Mouse (Mus musculus) CH12.LX (cell line): Measurements from ENCODE around the gene Hic2.

Experiments
- BHLHE40 ChIP-seq: IDR thresholded peaks from 2 replicates; pipeline ENCODE4 v1.6.1; 2011; ENCODE audit warnings: mild to moderate bottlenecking, low read depth, low read length, improper control_type of control experiment
- CTCF ChIP-seq, 2 experiments: IDR thresholded peaks in 1 of 2; conservative IDR thresholded peaks in 1 of 2; 2 replicates each; pipeline ENCODE4 v1.5.1; 2011 to 2012; ENCODE audit warnings: low read depth in 2 of 2, low read length in 2 of 2, improper control_type of control experiment in 1 of 2, inconsistent platforms in 1 of 2, mild to moderate bottlenecking in 1 of 2, moderate library complexity in 1 of 2
- E2F4 ChIP-seq: IDR thresholded peaks from 2 replicates; pipeline ENCODE4 v1.6.1; 2011; ENCODE audit warnings: low read depth, low read length, improper control_type of control experiment; ENCODE audit not compliant: insufficient replicate concordance
- HCFC1 ChIP-seq: IDR thresholded peaks from 2 replicates; pipeline ENCODE4 v1.6.1; 2012; ENCODE audit warnings: low read depth, mild to moderate bottlenecking, inconsistent platforms, low read length, improper control_type of control experiment
- JUND ChIP-seq: conservative IDR thresholded peaks from 2 replicates; pipeline ENCODE4 v1.6.1; 2011; ENCODE audit warnings: low read depth, low read length, improper control_type of control experiment
- KAT2A ChIP-seq: IDR thresholded peaks from 2 replicates; pipeline ENCODE4 v1.6.1; 2012; ENCODE audit warnings: low read length, improper control_type of control experiment, inconsistent platforms; ENCODE audit not compliant: insufficient replicate concordance
- MAFK ChIP-seq: IDR thresholded peaks from 2 replicates; pipeline ENCODE4 v1.6.1; 2011; ENCODE audit warnings: low read length, improper control_type of control experiment; ENCODE audit not compliant: insufficient replicate concordance
- MAX ChIP-seq: IDR thresholded peaks from 2 replicates; pipeline ENCODE4 v1.6.1; 2011; ENCODE audit warnings: low read length, improper control_type of control experiment
- MEF2A ChIP-seq: IDR thresholded peaks from 2 replicates; pipeline ENCODE4 v1.6.1; 2014; ENCODE audit warnings: low read depth, mild to moderate bottlenecking, inconsistent platforms, low read length, improper control_type of control experiment, borderline replicate concordance
- NELFE ChIP-seq: IDR thresholded peaks from 2 replicates; pipeline ENCODE4 v1.6.1; 2011; ENCODE audit warnings: low read depth, low read length, improper control_type of control experiment
- POLR2A ChIP-seq: IDR thresholded peaks from 2 replicates; pipeline ENCODE4 v1.6.1; 2011; ENCODE audit warnings: low read depth, mild to moderate bottlenecking, improper control_type of control experiment, low read length
- POLR2AphosphoS2 ChIP-seq: IDR thresholded peaks from 2 replicates; pipeline ENCODE4 v1.6.1; 2011; ENCODE audit warnings: low read depth, low read length, improper control_type of control experiment
- RAD21 ChIP-seq: IDR thresholded peaks from 2 replicates; pipeline ENCODE4 v1.6.1; 2011; ENCODE audit warnings: low read depth, mild to moderate bottlenecking, low read length, improper control_type of control experiment, moderate library complexity
- USF1 ChIP-seq: IDR thresholded peaks from 2 replicates; pipeline ENCODE4 v1.6.1; 2014; ENCODE audit warnings: low read depth, mild to moderate bottlenecking, inconsistent platforms, low read length, improper control_type of control experiment

DNA sequence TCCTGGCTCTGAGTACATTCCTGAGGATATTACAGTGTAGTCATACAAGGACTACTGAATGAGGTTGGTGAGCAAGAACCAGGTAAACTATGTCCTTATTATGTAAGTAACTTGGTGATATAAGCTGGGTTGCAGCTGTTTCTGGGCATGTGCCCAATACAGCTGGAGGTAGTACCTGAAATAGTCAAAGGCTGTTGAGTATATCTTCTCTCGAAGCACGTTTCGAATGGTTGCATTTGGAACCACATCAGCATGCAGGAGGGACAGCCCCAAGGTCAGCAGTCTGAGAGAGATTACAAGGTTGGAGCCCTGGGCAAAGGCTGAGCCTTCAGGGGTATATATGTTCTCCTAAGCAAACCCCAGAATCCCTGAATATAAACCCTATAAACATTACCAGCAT lies 67.4 kb downstream of the Hic2 start:
- TF ChIP-seq USF1 (no peak), NELFE (no peak), CTCF (conservative IDR thresholded peaks at IDR 0.05 in 1 of 2, IDR thresholded peaks at IDR 0.05 in 1 of 2; ENCODE audit: low read depth in 2 of 2, low read length in 2 of 2) (no peak), JUND (no peak; the same call in 1 of the 2 replicates), MAFK (no peak), MEF2A (peak; percentile 88), RAD21 (no peak; the same call in 1 of the 2 replicates), E2F4 (no peak), POLR2A (no peak), BHLHE40 (peak; percentile 96), MAX (peak; percentile 54; the same call in 1 of the 2 replicates), KAT2A (no peak), POLR2AphosphoS2 (no peak), HCFC1 (no peak)
